Mouse (Mus musculus): ENCODE results near the gene Ghdc. TPM values are rescaled to one million over a fixed set of nuclear protein-coding genes. Genes with fewer than 3 reads are reported as not detected.

Ghdc gene
- polyA plus RNA-seq, 1 experiment: 7.2 TPM

GRCm38 (mm10) chr11:100722493-100723028, 48.2 kb downstream of the Ghdc start:
- peaks cover 60% of the 10 kb centered on the region for H3K36me3 ChIP-seq (replicated peaks; ENCODE audit: low read length)
- peaks cover 94% of the 10 kb centered on the region for H3K4me1 ChIP-seq

GRCm38 (mm10) chr11:100721776-100722492, 48.8 kb downstream of the Ghdc start:
- Histone ChIP-seq H3K9me3 (no peaks in the 10 kb centered on the region), H3K4me3 (replicated peaks) (peak overlapping the region; percentile 76), H3K27me3 (replicated peaks) (no peaks in the 10 kb centered on the region), H3K36me3 (replicated peaks; ENCODE audit: low read length) (peaks cover 60% of the 10 kb centered on the region), H3K4me1 (peaks cover 92% of the 10 kb centered on the region)
- no peak for TF ChIP-seq FLI1 (IDR thresholded peaks at IDR 0.05; ENCODE audit: low read length)
- no peak for TF ChIP-seq GATA1 (IDR thresholded peaks at IDR 0.05; ENCODE audit: borderline replicate concordance, low read length)

More at GRCm38 (mm10) chr11:100722493-100723028, 48.2 kb downstream of the Ghdc start:
- no peaks in the 10 kb centered on the region for H3K27me3 ChIP-seq (replicated peaks)
- peak overlapping the region; percentile 79 for H3K4me3 ChIP-seq (replicated peaks)
- TF ChIP-seq FLI1 (IDR thresholded peaks at IDR 0.05; ENCODE audit: low read length) (no peak), GATA1 (IDR thresholded peaks at IDR 0.05; ENCODE audit: borderline replicate concordance, low read length) (no peak)
- no peaks in the 10 kb centered on the region for H3K9me3 ChIP-seq

- Histone ChIP-seq H3K36me3 (replicated peaks; ENCODE audit: low read length) (peaks cover 67% of the 10 kb centered on the region), H3K9me3 (no peaks in the 10 kb centered on the region), H3K27me3 (replicated peaks) (no peaks in the 10 kb centered on the region), H3K4me1 (peaks cover 93% of the 10 kb centered on the region), H3K4me3 (replicated peaks) (peak overlapping the region; percentile 76)
- TF ChIP-seq GATA1 (IDR thresholded peaks at IDR 0.05; ENCODE audit: borderline replicate concordance, low read length) (no peak), FLI1 (IDR thresholded peaks at IDR 0.05; ENCODE audit: low read length) (no peak)
These were observed 49.5 kb downstream of the Ghdc start for GRCm38 (mm10) chr11:100721254-100721653.

- H3K4me3 ChIP-seq (replicated peaks): peak overlapping the region; percentile 76
- no peak for TF ChIP-seq GATA1 (IDR thresholded peaks at IDR 0.05; ENCODE audit: borderline replicate concordance, low read length)
- no peak for TF ChIP-seq FLI1 (IDR thresholded peaks at IDR 0.05; ENCODE audit: low read length)
- H3K4me1 ChIP-seq: peaks cover 89% of the 10 kb centered on the region
- peaks cover 72% of the 10 kb centered on the region for H3K36me3 ChIP-seq (replicated peaks; ENCODE audit: low read length)
- H3K9me3 ChIP-seq: no peaks in the 10 kb centered on the region
- H3K27me3 ChIP-seq (replicated peaks): no peaks in the 10 kb centered on the region
These were observed 50.4 kb downstream of the Ghdc start for GRCm38 (mm10) chr11:100720345-100720744.

GRCm38 (mm10) chr11:100719893-100720292, 50.9 kb downstream of the Ghdc start:
- peaks cover 72% of the 10 kb centered on the region for H3K36me3 ChIP-seq (replicated peaks; ENCODE audit: low read length)
- no peaks in the 10 kb centered on the region for H3K27me3 ChIP-seq (replicated peaks)
- H3K9me3 ChIP-seq: no peaks in the 10 kb centered on the region
- peak overlapping the region; percentile 56 for H3K4me3 ChIP-seq (replicated peaks)
- H3K4me1 ChIP-seq: peaks cover 88% of the 10 kb centered on the region
- no peak for TF ChIP-seq GATA1 (IDR thresholded peaks at IDR 0.05; ENCODE audit: borderline replicate concordance, low read length)
- TF ChIP-seq FLI1 (IDR thresholded peaks at IDR 0.05; ENCODE audit: low read length): no peak

- peaks cover 88% of the 10 kb centered on the region for H3K4me1 ChIP-seq
- no peak for TF ChIP-seq GATA1 (IDR thresholded peaks at IDR 0.05; ENCODE audit: borderline replicate concordance, low read length)
- no peak for TF ChIP-seq FLI1 (IDR thresholded peaks at IDR 0.05; ENCODE audit: low read length)
- no peaks in the 10 kb centered on the region for H3K9me3 ChIP-seq
- H3K27me3 ChIP-seq (replicated peaks): no peaks in the 10 kb centered on the region
- peaks cover 70% of the 10 kb centered on the region for H3K36me3 ChIP-seq (replicated peaks; ENCODE audit: low read length)
- no peak overlapping the region for H3K4me3 ChIP-seq (replicated peaks)
These were observed 51.4 kb downstream of the Ghdc start for GRCm38 (mm10) chr11:100719312-100719711.

- H3K27me3 ChIP-seq (replicated peaks): no peaks in the 10 kb centered on the region
- no peaks in the 10 kb centered on the region for H3K9me3 ChIP-seq
- no peak overlapping the region for H3K4me3 ChIP-seq (replicated peaks)
- TF ChIP-seq FLI1 (IDR thresholded peaks at IDR 0.05; ENCODE audit: low read length): no peak
- TF ChIP-seq GATA1 (IDR thresholded peaks at IDR 0.05; ENCODE audit: borderline replicate concordance, low read length): no peak
- peaks cover 67% of the 10 kb centered on the region for H3K36me3 ChIP-seq (replicated peaks; ENCODE audit: low read length)
- H3K4me1 ChIP-seq: peaks cover 88% of the 10 kb centered on the region
These were observed 51.9 kb downstream of the Ghdc start for GRCm38 (mm10) chr11:100718866-100719265.

GRCm38 (mm10) chr11:100718462-100718861, 52.3 kb downstream of the Ghdc start:
- H3K27me3 ChIP-seq (replicated peaks): no peaks in the 10 kb centered on the region
- H3K9me3 ChIP-seq: no peaks in the 10 kb centered on the region
- peaks cover 88% of the 10 kb centered on the region for H3K4me1 ChIP-seq
- peaks cover 65% of the 10 kb centered on the region for H3K36me3 ChIP-seq (replicated peaks; ENCODE audit: low read length)
- no peak overlapping the region for H3K4me3 ChIP-seq (replicated peaks)
- TF ChIP-seq GATA1 (IDR thresholded peaks at IDR 0.05; ENCODE audit: borderline replicate concordance, low read length) (no peak), FLI1 (IDR thresholded peaks at IDR 0.05; ENCODE audit: low read length) (no peak)

GRCm38 (mm10) chr11:100716649-100717048, 54.1 kb downstream of the Ghdc start:
- no peak for TF ChIP-seq FLI1 (IDR thresholded peaks at IDR 0.05; ENCODE audit: low read length)
- no peak for TF ChIP-seq GATA1 (IDR thresholded peaks at IDR 0.05; ENCODE audit: borderline replicate concordance, low read length)
- Histone ChIP-seq H3K27me3 (replicated peaks) (no peaks in the 10 kb centered on the region), H3K4me3 (replicated peaks) (no peak overlapping the region), H3K36me3 (replicated peaks; ENCODE audit: low read length) (peaks cover 60% of the 10 kb centered on the region), H3K9me3 (no peaks in the 10 kb centered on the region), H3K4me1 (peaks cover 88% of the 10 kb centered on the region)

Other genes with a start within 250 kb of the Ghdc start
- gene Acly, start 243.0 kb downstream of the Ghdc start, polyA plus RNA-seq (2012; ENCODE audit: insufficient read depth, low replicate concordance): 7.2 and 21.1 TPM in 2 replicates
- 0.29 TPM in 1 of 2 replicates, not detected in the other for gene Ttc25, start 225.3 kb downstream of the Ghdc start, polyA plus RNA-seq (2012; ENCODE audit: insufficient read depth, low replicate concordance)
- 13.3 and 17.1 TPM in 2 replicates for gene Cnp, start 196.1 kb downstream of the Ghdc start, polyA plus RNA-seq (2012; ENCODE audit: insufficient read depth, low replicate concordance)
- 62.7 and 103 TPM in 2 replicates for gene Nkiras2, start 151.7 kb downstream of the Ghdc start, polyA plus RNA-seq (2012; ENCODE audit: insufficient read depth, low replicate concordance)
- gene Dnajc7, start 150.8 kb downstream of the Ghdc start, polyA plus RNA-seq (2012; ENCODE audit: insufficient read depth, low replicate concordance): 1.8 and 86.6 TPM in 2 replicates
- gene Zfp385c, start 78.5 kb downstream of the Ghdc start, polyA plus RNA-seq (2012; ENCODE audit: insufficient read depth, low replicate concordance): 0.39 TPM in 1 of 2 replicates, not detected in the other
- gene Dhx58, start 66.7 kb downstream of the Ghdc start, polyA plus RNA-seq (2012; ENCODE audit: insufficient read depth, low replicate concordance): 9.2 TPM in 1 of 2 replicates, not detected in the other
- 30.5 and 34.7 TPM in 2 replicates for gene Kat2a, start 58.5 kb downstream of the Ghdc start, polyA plus RNA-seq (2012; ENCODE audit: insufficient read depth, low replicate concordance)
- gene Hspb9, start 57.1 kb downstream of the Ghdc start, polyA plus RNA-seq (2012; ENCODE audit: insufficient read depth, low replicate concordance): 0.54 TPM in 1 of 2 replicates, not detected in the other
- 502 and 744 TPM in 2 replicates for gene Rab5c, start 32.7 kb downstream of the Ghdc start, polyA plus RNA-seq (2012; ENCODE audit: insufficient read depth, low replicate concordance)
- 0.43 TPM in 1 of 2 replicates, not detected in the other for gene Kcnh4, start 11.0 kb downstream of the Ghdc start, polyA plus RNA-seq (2012; ENCODE audit: insufficient read depth, low replicate concordance)
- not detected in 2 replicates for gene Hcrt, start 8.0 kb downstream of the Ghdc start, polyA plus RNA-seq (2012; ENCODE audit: insufficient read depth, low replicate concordance)
- gene Stat5b, start 79.8 kb upstream of the Ghdc start, polyA plus RNA-seq (2012; ENCODE audit: insufficient read depth, low replicate concordance): 5.7 and 12.8 TPM in 2 replicates
- 2.3 and 3.9 TPM in 2 replicates for gene Stat5a, start 88.4 kb upstream of the Ghdc start, polyA plus RNA-seq (2012; ENCODE audit: insufficient read depth, low replicate concordance)
- gene Stat3, start 168.6 kb upstream of the Ghdc start, polyA plus RNA-seq (2012; ENCODE audit: insufficient read depth, low replicate concordance): 63.3 and 82.6 TPM in 2 replicates
- 24.1 and 43.9 TPM in 2 replicates for gene Cavin1, start 199.9 kb upstream of the Ghdc start, polyA plus RNA-seq (2012; ENCODE audit: insufficient read depth, low replicate concordance)
- 90.5 and 153 TPM in 2 replicates for gene Atp6v0a1, start 238.5 kb upstream of the Ghdc start, polyA plus RNA-seq (2012; ENCODE audit: insufficient read depth, low replicate concordance)

All from megakaryocyte, embryonic 14.5 days (primary cell).